Mouse (Mus musculus) adrenal gland, adult (tissue): ENCODE data around the gene Bmp6.

Experiments used
- DNase-seq, 2 experiments: peaks; one replicate each; pipeline ENCODE4 v3.0.0; 2022 to 2023; ENCODE audit warnings: low spot score in 1 of 2; ENCODE audit not compliant: inconsistent age in 2 of 2

Bmp6 gene

GRCm38 (mm10) chr13:38509681-38510341 lies 164.9 kb downstream of the Bmp6 start:
- peak in 1 of 2 experiments; percentile 27 for DNase-seq

GRCm38 (mm10) chr13:38511979-38512378 lies 167.1 kb downstream of the Bmp6 start:
- no peak for DNase-seq

- DNase-seq = peak; percentile 56 to 92
Measured at GRCm38 (mm10) chr13:38513921-38514320, 169.0 kb downstream of the Bmp6 start.

GRCm38 (mm10) chr13:38515431-38515830 lies 170.5 kb downstream of the Bmp6 start:
- DNase-seq = peak in 1 of 2 experiments; percentile 70

- DNase-seq = no peak
Measured at GRCm38 (mm10) chr13:38515845-38516244, 170.9 kb downstream of the Bmp6 start.

GRCm38 (mm10) chr13:38516582-38516981 lies 171.7 kb downstream of the Bmp6 start:
- no peak for DNase-seq

- DNase-seq = peak in 1 of 2 experiments; percentile 70
Measured at GRCm38 (mm10) chr13:38520299-38520698, 175.4 kb downstream of the Bmp6 start.

GRCm38 (mm10) chr13:38522056-38522654 lies 177.2 kb downstream of the Bmp6 start:
- no peak for DNase-seq

- no peak for DNase-seq
Measured at GRCm38 (mm10) chr13:38523231-38523630, 178.3 kb downstream of the Bmp6 start.

GRCm38 (mm10) chr13:38525261-38525660 lies 180.4 kb downstream of the Bmp6 start:
- no peak for DNase-seq

GRCm38 (mm10) chr13:38526116-38526515 lies 181.2 kb downstream of the Bmp6 start:
- DNase-seq = no peak

- DNase-seq = no peak
Measured at GRCm38 (mm10) chr13:38527041-38527796, 182.3 kb downstream of the Bmp6 start.

- peak; percentile 93 to 97 for DNase-seq
Measured at GRCm38 (mm10) chr13:38527797-38528650, 183.1 kb downstream of the Bmp6 start.

GRCm38 (mm10) chr13:38528687-38529294 lies 183.9 kb downstream of the Bmp6 start, which contains the start of gene Txndc5:
TSS of gene Txndc5 (minus strand) at chr13:38528824.
- no peak for DNase-seq

GRCm38 (mm10) chr13:38529576-38529975 lies 184.7 kb downstream of the Bmp6 start:
- DNase-seq = peak; percentile 52 to 82

- no peak for DNase-seq
Measured at GRCm38 (mm10) chr13:38531498-38531897, 186.6 kb downstream of the Bmp6 start.

GRCm38 (mm10) chr13:38533461-38533860 lies 188.6 kb downstream of the Bmp6 start:
- peak in 1 of 2 experiments; percentile 4 for DNase-seq

GRCm38 (mm10) chr13:38534016-38534415 lies 189.1 kb downstream of the Bmp6 start:
- DNase-seq = peak; percentile 2 to 16

GRCm38 (mm10) chr13:38534731-38535130 lies 189.8 kb downstream of the Bmp6 start:
- DNase-seq = peak in 1 of 2 experiments; percentile 1

- DNase-seq = peak in 1 of 2 experiments; percentile 11
Measured at GRCm38 (mm10) chr13:38537521-38537920, 192.6 kb downstream of the Bmp6 start.
